Mouse (Mus musculus): Measurements from ENCODE around the gene Macf1.
"Not testable (repeated sequence)": the region's sequence is repeated elsewhere in the genome, so short reads cannot be mapped to it uniquely, and the experiment has no call there.

Gene Macf1

GRCm38 (mm10) chr4:123633874-123634273, 50.3 kb downstream of the Macf1 start:
- DNase-seq: no peak

GRCm38 (mm10) chr4:123633370-123633769, 50.8 kb downstream of the Macf1 start:
- DNase-seq: peak; percentile 34

GRCm38 (mm10) chr4:123632116-123632515, 52.0 kb downstream of the Macf1 start:
- DNase-seq: not testable (repeated sequence)

- no peak for DNase-seq
Measured at GRCm38 (mm10) chr4:123631654-123632053, 52.5 kb downstream of the Macf1 start.

- DNase-seq: no peak
Measured at GRCm38 (mm10) chr4:123627683-123628082, 56.5 kb downstream of the Macf1 start.

GRCm38 (mm10) chr4:123625332-123626072, 58.7 kb downstream of the Macf1 start:
- no peak for DNase-seq

- no peak for DNase-seq
Measured at GRCm38 (mm10) chr4:123624438-123624837, 59.7 kb downstream of the Macf1 start.

GRCm38 (mm10) chr4:123623742-123624151, 60.4 kb downstream of the Macf1 start:
- DNase-seq: peak; percentile 79

- no peak for DNase-seq
Measured at GRCm38 (mm10) chr4:123621732-123622131, 62.4 kb downstream of the Macf1 start.

GRCm38 (mm10) chr4:123617727-123618389, 66.3 kb downstream of the Macf1 start:
- DNase-seq: no peak

GRCm38 (mm10) chr4:123616971-123617370, 67.2 kb downstream of the Macf1 start:
- DNase-seq: no peak

GRCm38 (mm10) chr4:123616501-123616900, 67.7 kb downstream of the Macf1 start:
- no peak for DNase-seq

GRCm38 (mm10) chr4:123613309-123613947, 70.7 kb downstream of the Macf1 start:
- no peak for DNase-seq

- DNase-seq: no peak
Measured at GRCm38 (mm10) chr4:123611940-123612339, 72.2 kb downstream of the Macf1 start.

- DNase-seq: no peak
Measured at GRCm38 (mm10) chr4:123611241-123611640, 72.9 kb downstream of the Macf1 start.

- DNase-seq: no peak
Measured at GRCm38 (mm10) chr4:123607174-123607573, 77.0 kb downstream of the Macf1 start.

- no peak for DNase-seq
Measured at GRCm38 (mm10) chr4:123605948-123606347, 78.2 kb downstream of the Macf1 start.

GRCm38 (mm10) chr4:123605309-123605708, 78.9 kb downstream of the Macf1 start:
- no peak for DNase-seq

- no peak for DNase-seq
Measured at GRCm38 (mm10) chr4:123602700-123603261, 81.4 kb downstream of the Macf1 start.

GRCm38 (mm10) chr4:123601036-123601435, 83.1 kb downstream of the Macf1 start:
- no peak for DNase-seq

- no peak for DNase-seq
Measured at GRCm38 (mm10) chr4:123598519-123599228, 85.5 kb downstream of the Macf1 start.

GRCm38 (mm10) chr4:123594381-123594806, 89.8 kb downstream of the Macf1 start:
- DNase-seq: no peak

GRCm38 (mm10) chr4:123593664-123594063, 90.5 kb downstream of the Macf1 start:
- no peak for DNase-seq

Data from cerebellum, adult 11 months (tissue).